In the genomic region with DNA sequence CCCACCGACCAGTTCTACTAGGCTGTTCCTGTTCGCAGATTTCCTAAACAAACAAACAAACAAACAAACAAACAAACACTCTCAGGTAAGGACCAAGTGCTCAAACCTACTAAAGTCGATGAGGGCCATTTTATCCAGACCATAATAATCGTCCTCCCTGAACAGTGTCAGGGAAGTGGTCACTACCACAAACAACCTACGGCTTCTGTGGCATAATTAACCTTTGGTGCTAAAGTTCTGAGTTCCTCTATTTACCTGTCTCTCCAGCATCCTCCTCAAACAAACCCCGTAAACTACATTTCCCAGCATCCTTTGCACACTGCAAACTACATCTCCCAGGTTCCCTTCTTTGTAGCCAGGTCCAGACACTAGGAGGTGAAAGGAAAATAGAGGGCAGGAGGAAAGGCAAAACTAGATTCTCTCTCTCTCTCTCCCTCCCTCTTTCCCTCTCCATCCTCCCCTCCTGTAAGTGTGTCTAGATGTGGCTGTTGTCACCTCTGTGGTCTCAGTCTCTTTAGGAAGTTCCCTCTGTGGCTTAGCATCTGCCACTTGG, we compare ENCODE assay signal across 9 mouse cellular contexts. TPM values are rescaled to one million over a fixed set of nuclear protein-coding genes. Genes with fewer than 3 reads are reported as not detected.
DNase-seq lines count a peak whose midpoint lies in the region; ATAC-seq and TF ChIP-seq lines count a peak whose summit lies in the region.
"Had no signal": no experiment of that assay in that cellular context is flagged by ENCODE, and none has a peak within 500 bp of the region (broad histone marks: within the 10 kb centered on the region; RNA-seq: fewer than 3 reads in every experiment).

No protein-coding gene starts in this region.

- no peaks in the 10 kb centered on the region for H3K27me3 ChIP-seq in liver, adult 2 months (ENCODE audit: control insufficient read depth, insufficient read depth, low read length)
- H3K27me3 ChIP-seq in hindbrain, embryonic 15.5 days = no peaks in the 10 kb centered on the region
- H3K27me3 ChIP-seq in neural tube, embryonic 14.5 days (ENCODE audit: control insufficient read depth, insufficient read depth, low read length) = no peaks in the 10 kb centered on the region

- no peak overlapping the region for H3K4me2 ChIP-seq in hindbrain, embryonic 15.5 days
- no peak overlapping the region for H3K4me2 ChIP-seq in neural tube, embryonic 14.5 days (ENCODE audit: low read depth, low read length)
- H3K4me2 ChIP-seq: embryonic facial prominence, embryonic 15.5 days; heart, embryonic 13.5 days had no signal

- no peak for TF ChIP-seq POLR2A in liver, adult 2 months (IDR thresholded peaks at IDR 0.05; ENCODE audit: extremely low read depth, insufficient read depth, low read length)

- no peak overlapping the region for H3K27ac ChIP-seq in liver, adult 2 months (replicated peaks; ENCODE audit: insufficient read depth, low read depth, low read length)
- H3K27ac ChIP-seq in hindbrain, embryonic 15.5 days (replicated peaks) = no peak overlapping the region
- no peak overlapping the region for H3K27ac ChIP-seq in neural tube, embryonic 14.5 days (ENCODE audit: low read depth, low read length)
- H3K27ac ChIP-seq: embryonic facial prominence, embryonic 15.5 days; heart, embryonic 13.5 days had no signal

- no peak overlapping the region for H3K9ac ChIP-seq in liver, adult 2 months (ENCODE audit: low read depth, low read length)
- H3K9ac ChIP-seq in hindbrain, embryonic 15.5 days = no peak overlapping the region
- H3K9ac ChIP-seq in neural tube, embryonic 14.5 days (replicated peaks; ENCODE audit: low read depth, low read length) = no peak overlapping the region
- H3K9ac ChIP-seq: embryonic facial prominence, embryonic 15.5 days; heart, embryonic 13.5 days had no signal

- no peak for TF ChIP-seq CTCF in liver, adult 2 months (IDR thresholded peaks at IDR 0.05; ENCODE audit: low read depth, low read length)

- no peak overlapping the region for H3K4me3 ChIP-seq in liver, adult 2 months (ENCODE audit: insufficient read depth, low read depth, low read length)
- no peak overlapping the region for H3K4me3 ChIP-seq in hindbrain, embryonic 15.5 days
- H3K4me3 ChIP-seq in neural tube, embryonic 14.5 days (ENCODE audit: low read depth, low read length) = no peak overlapping the region
- H3K4me3 ChIP-seq: embryonic facial prominence, embryonic 15.5 days; heart, embryonic 13.5 days had no signal

- DNase-seq in liver, adult 2 months (ENCODE audit: extremely low read depth, low read depth, low spot score) = peak; percentile 78
- DNase-seq in liver (no peak), ZHBTc4 (ENCODE audit: low read depth, low spot score) (peak; percentile 63)
- DNase-seq in spleen, postnatal 10 days (ENCODE audit: low spot score in 2 of 2) = no peak
- DNase-seq in adrenal gland, postnatal 14 days = no peak

- no peaks in the 10 kb centered on the region for H3K4me1 ChIP-seq in liver, adult 2 months (ENCODE audit: control insufficient read depth, insufficient read depth, low read length)
- peaks cover 3% of the 10 kb centered on the region for H3K4me1 ChIP-seq in hindbrain, embryonic 15.5 days (replicated peaks)
- H3K4me1 ChIP-seq in neural tube, embryonic 14.5 days (ENCODE audit: control insufficient read depth, insufficient read depth, low read length) = no peaks in the 10 kb centered on the region
- H3K4me1 ChIP-seq: embryonic facial prominence, embryonic 15.5 days; heart, embryonic 13.5 days had no signal

- no peaks in the 10 kb centered on the region for H3K79me2 ChIP-seq in liver, adult 2 months (ENCODE audit: control insufficient read depth, insufficient read depth, low read length)

- no peaks in the 10 kb centered on the region for H3K9me3 ChIP-seq in hindbrain, embryonic 15.5 days
- H3K9me3 ChIP-seq in neural tube, embryonic 14.5 days (ENCODE audit: control insufficient read depth, low read length) = no peaks in the 10 kb centered on the region
- H3K9me3 ChIP-seq: embryonic facial prominence, embryonic 15.5 days; heart, embryonic 13.5 days had no signal

- WGBS in liver, adult 2 months = 38% methylated on average over 6 of the region's 6 CpGs
- 69% methylated on average over 6 of the region's 6 CpGs for WGBS in hindbrain, embryonic 15.5 days
- WGBS in neural tube, embryonic 14.5 days = 62% methylated on average over 6 of the region's 6 CpGs

- no peaks in the 10 kb centered on the region for H3K36me3 ChIP-seq in liver, adult 2 months (ENCODE audit: control insufficient read depth, insufficient read depth, low read length)
- no peaks in the 10 kb centered on the region for H3K36me3 ChIP-seq in hindbrain, embryonic 15.5 days
- H3K36me3 ChIP-seq in neural tube, embryonic 14.5 days (ENCODE audit: control insufficient read depth, insufficient read depth, low read length) = no peaks in the 10 kb centered on the region
- H3K36me3 ChIP-seq: embryonic facial prominence, embryonic 15.5 days; heart, embryonic 13.5 days had no signal

- peak; percentile 61; the same call in 1 of the 2 replicates for ATAC-seq in hindbrain, embryonic 15.5 days (ENCODE audit: low FRiP score, low read depth)
- ATAC-seq in neural tube, embryonic 14.5 days (ENCODE audit: low read depth) = peak; percentile 31

RNA-seq across cellular contexts. Expression of gene Olfm2, which starts 5.4 kb away (rescaled TPM):
- total RNA-seq in liver, adult 2 months (2014; rRNA removed) = 0.09 and 0.34 TPM in 2 replicates
- polyA plus RNA-seq in liver, adult 2 months (2012; rRNA removed) = 0.14 and 0.72 TPM in 2 replicates
- 199 and 226 TPM in 2 replicates for polyA plus RNA-seq in hindbrain, embryonic 15.5 days (2015; fragmentation: Nextera tagmentation; extraction: Ambion mirVana)
- polyA plus RNA-seq in neural tube, embryonic 14.5 days (2014; fragmentation: Nextera tagmentation; extraction: Ambion mirVana) = 155 and 202 TPM in 2 replicates
- total RNA-seq in adrenal gland, postnatal 14 days (2021) = 1.6 and 2.4 TPM in 2 replicates

Comparison
In these comparisons a context has a peak if more than half of its experiments do, and no peak if none do; other contexts are left out.
1. DNase-seq: peak in liver, adult 2 months (single experiment) and ZHBTc4 (single experiment); none in liver (single experiment), spleen, postnatal 10 days (0 of 2) and adrenal gland, postnatal 14 days (single experiment).
2. RNA of gene Olfm2, which starts 5.4 kb away (polyA plus RNA-seq): 199 to 226 TPM in hindbrain, embryonic 15.5 days and 155 to 202 TPM in neural tube, embryonic 14.5 days; 0.14 to 0.72 TPM in liver, adult 2 months; every median in the first group is over 10 times any median in the second.